Mouse (Mus musculus) limb, embryonic 14.5 days (tissue): ENCODE data around the gene Gm29427. TPM values are rescaled to one million over a fixed set of nuclear protein-coding genes. Genes with fewer than 3 reads are reported as not detected.
"Not testable (repeated sequence)": the region's sequence is repeated elsewhere in the genome, so short reads cannot be mapped to it uniquely, and the experiment has no call there.

ENCODE experiments used
- ATAC-seq: fragments of 200-750 bp; cut with Nextera tagmentation; 2 replicates; pipeline ENCODE4 v1.8.0; 2017; ENCODE audit warnings: low read depth, moderate number of reproducible peaks, moderate TSS enrichment; ENCODE audit not compliant: low FRiP score
- DNase-seq: peaks from one replicate; pipeline ENCODE4 v3.0.0-alpha.2; 2015; ENCODE audit warnings: low spot score
- H3K27ac ChIP-seq: fragments of 300-500 bp; sonication (generic); replicated peaks from 2 replicates; pipeline ENCODE4 v1.5.1; 2014; ENCODE audit warnings: low read depth, mild to moderate bottlenecking, low read length, moderate library complexity, mixed read lengths
- H3K27me3 ChIP-seq: fragments of 300-500 bp; sonication (generic); 2 replicates; pipeline ENCODE4 v1.6.1; 2014; ENCODE audit warnings: low read length, mixed read lengths; ENCODE audit not compliant: control insufficient read depth, insufficient read depth
- H3K36me3 ChIP-seq: fragments of 300-500 bp; sonication (generic); 2 replicates; pipeline ENCODE4 v1.6.1; 2014; ENCODE audit warnings: mild to moderate bottlenecking, low read length, moderate library complexity, mixed read lengths; ENCODE audit not compliant: control insufficient read depth, insufficient read depth
- H3K4me1 ChIP-seq: fragments of 300-500 bp; sonication (generic); 2 replicates; pipeline ENCODE4 v1.6.1; 2014; ENCODE audit warnings: antibody characterized with exemption, low read length, mixed read lengths; ENCODE audit not compliant: control insufficient read depth, insufficient read depth
- H3K4me2 ChIP-seq: fragments of 300-500 bp; sonication (generic); replicated peaks from 2 replicates; pipeline ENCODE4 v1.6.1; 2014; ENCODE audit warnings: low read depth, mild to moderate bottlenecking, low read length, moderate library complexity; ENCODE audit not compliant: severe bottlenecking
- H3K4me3 ChIP-seq: fragments of 300-500 bp; sonication (generic); replicated peaks from 2 replicates; pipeline ENCODE4 v1.5.1; 2014; ENCODE audit warnings: low read length
- H3K9ac ChIP-seq: fragments of 300-500 bp; sonication (generic); 2 replicates; pipeline ENCODE4 v1.6.1; 2014; ENCODE audit warnings: mild to moderate bottlenecking, low read depth, low read length, moderate library complexity; ENCODE audit not compliant: severe bottlenecking
- H3K9me3 ChIP-seq: fragments of 300-500 bp; sonication (generic); 2 replicates; pipeline ENCODE4 v1.6.1; 2016; ENCODE audit warnings: low read length; ENCODE audit not compliant: control insufficient read depth
- POLR2A ChIP-seq: fragments of 200-500 bp; IDR thresholded peaks from 2 replicates; pipeline ENCODE4 v1.8.0; 2012; ENCODE audit warnings: inconsistent platforms, mild to moderate bottlenecking, moderate library complexity, borderline replicate concordance; ENCODE audit not compliant: insufficient read depth, insufficient read length; ENCODE audit errors: extremely low read depth
- WGBS: fragments of 180-500 bp; shearing (Covaris S2); extraction: QIAGEN DNeasy Blood & Tissue Kit; methylation state at CpG from one replicate; pipeline ENCODE4 v1.1.7; 2014; 5-methylcytosine and 5-hydroxymethylcytosine counted together
- polyA plus RNA-seq, 2 experiments: library from polyadenylated mRNA; depleted of rRNA in 1 of 2; stranded (reverse) in 1 of 2; unstranded in 1 of 2; fragments of >200 nt; fragmentation: Nextera tagmentation in 1 of 2; extraction: Ambion mirVana in 1 of 2; gene quantifications; 2 replicates each; pipeline versions ENCODE4 v1.2.1 to v1.2.3; 2012 to 2014

Gm29427 gene
- polyA plus RNA-seq, 2 experiments, result not detected

- Histone ChIP-seq H3K4me2 (no peak overlapping the region), H3K9ac (no peak overlapping the region), H3K36me3 (no peaks in the 10 kb centered on the region), H3K27ac (no peak overlapping the region), H3K4me3 (no peak overlapping the region), H3K9me3 (no peaks in the 10 kb centered on the region), H3K27me3 (no peaks in the 10 kb centered on the region), H3K4me1 (no peaks in the 10 kb centered on the region)
- ATAC-seq (no peak), DNase-seq (no peak)
- TF ChIP-seq POLR2A, result no peak
- WGBS, result 70% methylated on average over 1 of the region's 1 CpGs
Measured at GRCm38 (mm10) chr1:130683905-130684304, 31.7 kb downstream of the Gm29427 start.

GRCm38 (mm10) chr1:130681656-130682413 is 33.8 kb downstream of the Gm29427 start:
- Histone ChIP-seq H3K4me1 (no peaks in the 10 kb centered on the region), H3K36me3 (no peaks in the 10 kb centered on the region), H3K4me2 (no peak overlapping the region), H3K4me3 (no peak overlapping the region), H3K27me3 (no peaks in the 10 kb centered on the region), H3K27ac (no peak overlapping the region), H3K9me3 (no peaks in the 10 kb centered on the region), H3K9ac (no peak overlapping the region)
- ATAC-seq (no peak), DNase-seq (no peak)
- WGBS, result 39% methylated on average over 6 of the region's 6 CpGs
- TF ChIP-seq POLR2A, result no peak

- Histone ChIP-seq H3K36me3 (no peaks in the 10 kb centered on the region), H3K4me2 (no peak overlapping the region), H3K9me3 (no peaks in the 10 kb centered on the region), H3K4me1 (no peaks in the 10 kb centered on the region), H3K27ac (no peak overlapping the region), H3K4me3 (no peak overlapping the region), H3K9ac (no peak overlapping the region), H3K27me3 (no peaks in the 10 kb centered on the region)
- ATAC-seq (no peak), DNase-seq (no peak)
- WGBS, result 72% methylated on average over 2 of the region's 2 CpGs
- no peak for TF ChIP-seq POLR2A
Measured at GRCm38 (mm10) chr1:130681075-130681474, 34.5 kb downstream of the Gm29427 start.

GRCm38 (mm10) chr1:130678551-130678950 is 37.0 kb downstream of the Gm29427 start:
- no peak overlapping the region for H3K9ac ChIP-seq
- no peak overlapping the region for H3K27ac ChIP-seq
- no peaks in the 10 kb centered on the region for H3K9me3 ChIP-seq
- H3K4me1 ChIP-seq, result no peaks in the 10 kb centered on the region
- H3K4me3 ChIP-seq, result no peak overlapping the region
- TF ChIP-seq POLR2A, result no peak
- ATAC-seq (no peak), DNase-seq (no peak)
- no peaks in the 10 kb centered on the region for H3K27me3 ChIP-seq
- no peaks in the 10 kb centered on the region for H3K36me3 ChIP-seq
- H3K4me2 ChIP-seq, result no peak overlapping the region
- 84% methylated on average over 2 of the region's 2 CpGs for WGBS

DNA sequence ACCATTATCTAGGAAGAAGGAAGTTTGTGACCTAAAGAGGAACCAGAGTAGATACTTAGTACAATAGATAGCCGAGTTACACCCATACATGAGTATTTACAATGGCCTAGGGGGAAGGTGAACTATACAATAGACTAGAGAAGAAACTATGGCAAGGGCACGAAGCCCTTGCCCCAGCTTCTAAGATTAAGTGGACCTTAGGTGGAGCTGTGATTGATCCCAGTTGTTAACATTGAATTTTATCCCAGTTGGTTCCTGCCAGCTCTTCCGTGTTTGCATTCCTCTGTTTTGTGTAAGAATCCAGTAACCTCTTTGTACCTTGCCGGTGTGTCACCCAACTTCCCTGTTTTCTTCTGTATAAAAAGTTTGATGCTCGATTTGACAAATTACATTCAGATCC is 52.0 kb downstream of the Gm29427 start:
- not testable (repeated sequence) for H3K27ac ChIP-seq, H3K9me3 ChIP-seq, H3K4me1 ChIP-seq, ATAC-seq, H3K27me3 ChIP-seq, H3K36me3 ChIP-seq, H3K4me3 ChIP-seq, H3K4me2 ChIP-seq, DNase-seq, H3K9ac ChIP-seq
- WGBS, result 87% methylated on average over 5 of the region's 5 CpGs
